Mouse (Mus musculus): ENCODE measurements around the gene Lbx2. TPM values are rescaled to one million over a fixed set of nuclear protein-coding genes. Genes with fewer than 3 reads are reported as not detected.

Lbx2 gene
- 0.90 and 1.2 TPM in 2 replicates for polyA plus RNA-seq (2021; fragmentation: Nextera tagmentation)
- long read RNA-seq, experiment 1: 0 reads
- long read RNA-seq, experiment 2: 0 reads

GRCm38 (mm10) chr6:83086121-83087035 is at the start of gene Lbx2:
TSS of gene Lbx2 (plus strand) at chr6:83086367.

DNA sequence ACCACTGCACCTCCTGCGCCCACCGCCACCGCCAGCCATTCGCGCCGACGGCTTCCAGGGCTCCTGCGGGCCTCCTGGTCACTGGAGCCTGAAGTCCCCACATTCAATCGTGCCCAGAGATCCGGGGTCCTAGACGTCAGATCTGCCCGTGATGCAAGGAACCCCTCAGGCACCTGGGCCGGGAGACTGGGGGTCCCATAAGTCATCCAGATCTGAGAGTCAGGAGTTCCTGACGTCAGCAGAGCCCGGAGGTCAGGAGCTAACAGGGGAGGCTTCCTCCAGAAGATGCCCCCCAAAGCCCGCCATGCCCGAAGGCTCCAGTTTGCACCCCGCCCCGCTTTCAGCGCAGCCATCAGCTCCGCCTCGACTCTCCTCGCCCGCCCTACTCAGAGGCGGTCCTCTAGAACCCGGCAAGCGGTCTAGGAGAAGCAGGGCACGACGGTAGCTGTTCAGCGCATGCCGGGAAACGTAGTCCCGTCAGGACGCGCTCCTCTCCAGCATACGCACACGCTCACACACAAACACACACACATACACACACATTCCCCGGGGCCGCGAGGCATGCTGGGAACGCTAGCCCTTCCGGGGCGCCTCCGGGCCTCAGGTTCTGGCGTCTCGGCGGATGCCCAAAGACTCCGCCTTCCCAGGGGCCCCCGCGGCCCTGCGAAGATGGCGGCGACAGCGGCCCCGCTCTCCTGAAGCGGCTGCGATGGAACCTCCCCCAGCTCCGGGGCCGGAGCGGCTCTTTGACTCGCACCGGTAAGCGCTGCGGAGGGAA is 31.9 kb upstream of the Lbx2 start, which contains the start of gene Aup1:
TSS of gene Aup1 (plus strand) at position 448 of the 778 bp plus-strand sequence.

DNA sequence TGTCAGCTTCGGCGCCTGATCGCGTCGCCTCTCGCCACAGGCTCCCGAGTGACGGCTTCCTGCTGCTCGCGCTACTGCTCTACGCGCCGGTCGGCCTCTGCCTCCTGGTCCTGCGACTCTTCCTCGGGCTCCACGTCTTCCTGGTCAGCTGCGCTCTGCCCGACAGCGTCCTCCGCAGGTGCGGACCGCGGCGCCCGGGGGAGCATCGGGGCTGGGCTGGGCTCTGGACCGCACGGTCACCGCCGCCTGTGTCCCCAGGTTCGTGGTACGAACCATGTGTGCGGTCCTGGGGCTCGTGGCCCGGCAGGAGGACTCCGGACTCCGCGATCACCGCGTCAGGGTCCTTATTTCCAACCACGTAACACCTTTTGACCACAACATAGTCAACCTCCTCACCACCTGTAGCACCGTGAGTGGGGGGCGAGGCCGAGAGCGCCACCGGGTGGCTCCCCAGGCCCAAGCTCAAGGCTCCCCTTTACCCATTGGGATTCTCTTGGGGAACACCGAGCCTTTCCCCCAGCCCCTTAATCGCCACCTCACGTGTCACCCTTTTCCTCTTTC is 31.2 kb upstream of the Lbx2 start, which contains the start of gene Htra2:
TSS of gene Htra2 (minus strand) at position 403 of the 561 bp plus-strand sequence.

DNA sequence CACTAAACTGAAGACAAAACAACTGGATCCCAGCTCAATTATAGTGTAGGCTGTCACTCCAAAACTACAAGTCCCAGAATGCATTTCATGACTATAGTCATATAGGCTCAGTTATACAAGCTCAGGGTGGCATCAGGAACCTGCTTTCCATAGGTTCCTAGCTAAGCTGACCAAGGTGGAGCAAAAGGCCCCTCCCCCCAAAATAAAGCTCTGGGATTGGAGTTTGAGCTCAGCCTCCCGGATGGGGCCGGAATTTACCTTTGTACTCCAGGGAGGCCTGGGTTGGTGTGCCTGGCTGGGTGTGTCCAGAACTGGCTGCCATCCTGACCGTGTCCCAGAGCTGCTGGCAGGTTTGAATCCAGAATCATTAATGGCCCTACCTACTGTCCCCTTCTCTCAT is 28.4 kb upstream of the Lbx2 start, which contains the start of gene Dqx1:
TSS of gene Dqx1 (plus strand) at position 55 of the 400 bp plus-strand sequence.

GRCm38 (mm10) chr6:83070247-83070310 is 16.1 kb upstream of the Lbx2 start, which contains the start of gene Tlx2:
TSS of gene Tlx2 (minus strand) at chr6:83070293.

DNA sequence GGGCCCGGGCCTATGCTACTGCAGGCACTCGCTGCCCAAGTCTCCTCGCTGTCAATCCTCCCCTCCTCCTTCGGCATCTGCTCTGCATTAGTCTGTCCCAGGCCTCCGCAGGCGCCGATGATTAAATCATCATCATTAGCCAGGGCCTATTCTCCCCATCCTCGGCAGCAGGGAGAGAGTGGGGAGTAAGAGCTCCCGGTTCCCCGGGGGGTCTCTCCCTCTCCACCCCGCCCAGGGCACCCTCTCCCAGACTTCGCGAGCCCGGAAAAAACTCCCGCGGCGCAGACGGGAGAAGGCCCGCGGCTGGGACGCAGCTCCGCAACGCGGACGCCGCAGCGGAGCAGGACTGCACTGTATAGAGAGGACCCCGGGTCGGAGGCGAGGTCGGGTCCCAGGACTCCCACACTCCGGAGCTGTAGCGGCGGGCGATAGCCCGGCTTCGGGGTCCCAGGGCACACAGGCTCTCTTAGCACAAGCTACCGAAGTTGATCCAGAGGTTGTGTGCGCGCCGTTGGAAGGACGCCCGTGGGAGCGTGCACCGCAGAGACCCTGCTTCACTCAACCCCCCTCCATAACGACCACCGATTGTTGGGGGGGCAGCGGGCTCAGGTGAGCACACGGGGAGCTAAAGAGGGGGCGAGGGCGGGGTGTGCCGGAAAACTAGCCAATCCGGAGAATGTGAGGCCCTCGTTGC is 8.4 kb upstream of the Lbx2 start, which contains the start of gene Pcgf1:
TSS of gene Pcgf1 (plus strand) at position 240 of the 694 bp plus-strand sequence.

DNA sequence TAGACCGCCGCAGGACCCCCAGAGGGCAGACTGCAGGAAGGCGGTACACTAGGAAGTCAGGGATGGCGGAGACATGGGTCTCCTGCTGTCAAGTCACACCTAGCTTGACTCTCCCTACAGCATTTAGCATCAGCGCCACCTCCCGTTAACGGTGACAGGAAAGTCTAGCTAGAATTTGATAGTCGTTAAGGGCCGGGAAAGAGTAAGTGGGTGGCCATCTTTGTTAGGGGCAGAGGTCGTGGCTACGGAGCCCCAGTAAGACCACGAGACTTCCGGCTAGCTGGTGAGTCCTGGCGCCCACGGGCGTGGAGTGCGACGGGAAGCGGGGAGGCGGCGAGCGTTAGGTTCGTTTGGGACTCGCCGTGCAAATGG is 15.1 kb downstream of the Lbx2 start, which contains the start of the genes Ccdc142 and Gm42688:
TSS of gene Ccdc142 (plus strand) at position 286 of the 372 bp plus-strand sequence.
TSS of gene Gm42688 (plus strand) at position 302 of the 372 bp plus-strand sequence.

GRCm38 (mm10) chr6:83108762-83109668 is 22.8 kb downstream of the Lbx2 start, which contains the start of gene Mrpl53:
TSS of gene Mrpl53 (plus strand) at chr6:83109040.

DNA sequence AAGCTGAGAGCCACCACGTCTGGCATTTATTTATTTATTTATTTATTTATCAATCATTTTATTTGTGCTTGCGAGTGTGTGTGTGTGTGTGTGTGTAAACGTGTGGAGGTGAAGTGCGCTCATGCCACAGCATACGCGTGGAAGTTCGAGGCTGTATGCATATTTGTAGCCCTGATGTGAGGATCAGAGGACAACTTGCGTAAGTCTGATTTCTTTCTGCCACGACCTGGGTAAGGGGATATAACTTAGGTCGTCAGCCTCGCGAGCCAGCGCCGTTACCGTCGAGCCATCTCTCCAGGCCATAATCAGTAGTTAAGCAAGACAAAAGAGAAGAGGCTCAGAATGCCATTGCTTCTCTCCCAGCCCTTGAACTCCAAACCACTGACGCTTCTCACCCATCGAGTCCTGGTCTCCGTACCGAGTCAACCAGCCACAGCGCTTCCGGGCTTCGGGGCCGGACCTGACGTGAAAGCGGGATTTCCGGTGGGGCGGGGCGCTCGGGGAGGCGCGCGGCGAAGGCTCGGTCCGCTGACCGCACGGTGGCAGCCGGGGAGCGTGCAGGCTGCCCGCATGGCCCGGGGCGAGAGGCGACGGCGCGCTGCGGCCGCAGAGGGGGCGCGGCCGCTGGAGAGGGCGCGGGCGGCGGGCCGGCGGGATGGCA is 29.0 kb downstream of the Lbx2 start, which contains the start of gene Mogs:
TSS of gene Mogs (plus strand) at position 486 of the 661 bp plus-strand sequence.

DNA sequence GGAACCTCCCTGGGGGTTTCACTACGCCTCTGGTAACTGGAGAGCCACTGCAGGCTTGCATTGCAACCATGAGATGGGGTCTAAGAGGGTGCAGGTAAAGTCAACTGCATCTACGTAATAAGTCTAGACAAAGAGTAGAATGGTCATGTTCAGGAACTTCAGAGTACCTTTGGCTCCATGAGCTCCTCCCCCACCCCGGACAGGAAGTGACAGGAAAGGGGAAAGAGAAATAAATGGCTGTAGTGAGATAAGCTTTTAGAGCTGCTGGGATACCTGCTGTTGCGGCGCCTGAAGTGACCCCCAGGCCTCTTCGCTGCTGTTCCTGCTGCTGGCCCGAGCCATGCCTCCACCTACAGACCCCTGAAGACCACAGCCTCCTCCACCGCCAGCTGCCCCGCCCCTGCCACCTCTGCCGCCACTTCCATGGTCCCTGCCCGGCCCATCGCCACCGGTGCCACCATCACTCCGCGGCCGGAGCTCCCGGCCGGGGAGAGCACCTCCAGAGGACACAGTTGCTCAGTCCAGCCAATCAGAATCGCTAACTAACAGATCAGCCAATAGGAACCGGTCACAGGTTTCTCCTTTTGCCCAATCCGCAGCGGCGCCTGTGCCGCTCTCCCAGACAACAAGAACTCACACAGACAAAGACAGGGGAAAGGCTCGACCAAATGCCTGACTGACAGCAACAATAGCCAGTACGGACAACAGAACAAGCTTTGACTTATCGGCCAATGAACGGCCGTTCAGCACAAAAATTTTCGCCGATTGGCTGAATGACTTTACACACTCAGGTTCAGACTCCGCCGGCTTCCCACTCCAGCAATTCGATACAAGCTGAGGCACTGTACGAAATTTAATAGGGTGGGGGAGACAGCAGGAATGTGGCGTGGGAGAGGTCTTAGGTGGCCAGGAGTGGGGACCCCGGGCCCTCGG is 35.0 kb downstream of the Lbx2 start, which contains the start of gene Wbp1:
TSS of gene Wbp1 (minus strand) at position 630 of the 933 bp plus-strand sequence.

GRCm38 (mm10) chr6:83125331-83125730 is 39.2 kb downstream of the Lbx2 start, which contains the start of gene Ino80b:
TSS of gene Ino80b (minus strand) at chr6:83125431.

GRCm38 (mm10) chr6:83134951-83135513 is 48.9 kb downstream of the Lbx2 start, which contains the start of gene Rtkn:
TSS of gene Rtkn (plus strand) at chr6:83135463.

Other genes with a start within 250 kb of the Lbx2 start
- gene Sema4f, start 146.6 kb upstream of the Lbx2 start, polyA plus RNA-seq (2021; fragmentation: Nextera tagmentation): 11.5 and 14.3 TPM in 2 replicates
- not detected in 2 replicates for gene M1ap, start 139.5 kb upstream of the Lbx2 start, polyA plus RNA-seq (2021; fragmentation: Nextera tagmentation)
- 0.92 and 1.0 TPM in 2 replicates for gene Dok1, start 52.9 kb upstream of the Lbx2 start, polyA plus RNA-seq (2021; fragmentation: Nextera tagmentation)
- 1.4 and 1.7 TPM in 2 replicates for gene Loxl3, start 52.2 kb upstream of the Lbx2 start, polyA plus RNA-seq (2021; fragmentation: Nextera tagmentation)
- gene Aup1, start 31.8 kb upstream of the Lbx2 start, polyA plus RNA-seq (2021; fragmentation: Nextera tagmentation): 64.0 and 107 TPM in 2 replicates
- 36.7 and 40.7 TPM in 2 replicates for gene Htra2, start 31.1 kb upstream of the Lbx2 start, polyA plus RNA-seq (2021; fragmentation: Nextera tagmentation)
- 0.17 and 0.24 TPM in 2 replicates for gene Dqx1, start 28.5 kb upstream of the Lbx2 start, polyA plus RNA-seq (2021; fragmentation: Nextera tagmentation)
- gene Tlx2, start 16.1 kb upstream of the Lbx2 start, polyA plus RNA-seq (2021; fragmentation: Nextera tagmentation): not detected in 2 replicates
- gene Pcgf1, start 8.5 kb upstream of the Lbx2 start, polyA plus RNA-seq (2021; fragmentation: Nextera tagmentation): 23.7 and 26.7 TPM in 2 replicates
- gene Ccdc142, start 15.2 kb downstream of the Lbx2 start, polyA plus RNA-seq (2021; fragmentation: Nextera tagmentation): 1.0 and 1.5 TPM in 2 replicates
- 0.87 and 1.2 TPM in 2 replicates for gene Gm42688, start 15.2 kb downstream of the Lbx2 start, polyA plus RNA-seq (2021; fragmentation: Nextera tagmentation)
- gene Mrpl53, start 22.7 kb downstream of the Lbx2 start, polyA plus RNA-seq (2021; fragmentation: Nextera tagmentation): 149 and 168 TPM in 2 replicates
- gene Mogs, start 29.1 kb downstream of the Lbx2 start, polyA plus RNA-seq (2021; fragmentation: Nextera tagmentation): 2.2 and 2.6 TPM in 2 replicates
- gene Wbp1, start 35.2 kb downstream of the Lbx2 start, polyA plus RNA-seq (2021; fragmentation: Nextera tagmentation): 21.8 and 51.8 TPM in 2 replicates
- 8.2 and 23.6 TPM in 2 replicates for gene Ino80b, start 39.1 kb downstream of the Lbx2 start, polyA plus RNA-seq (2021; fragmentation: Nextera tagmentation)
- 67.3 and 68.0 TPM in 2 replicates for gene Rtkn, start 49.1 kb downstream of the Lbx2 start, polyA plus RNA-seq (2021; fragmentation: Nextera tagmentation)
- 23.3 and 39.1 TPM in 2 replicates for gene Wdr54, start 70.0 kb downstream of the Lbx2 start, polyA plus RNA-seq (2021; fragmentation: Nextera tagmentation)
- 28.6 and 44.3 TPM in 2 replicates for gene 1700003E16Rik, start 70.0 kb downstream of the Lbx2 start, polyA plus RNA-seq (2021; fragmentation: Nextera tagmentation)
- gene Dctn1, start 79.6 kb downstream of the Lbx2 start, polyA plus RNA-seq (2021; fragmentation: Nextera tagmentation): 113 and 119 TPM in 2 replicates
- 0.13 TPM in 1 of 2 replicates, not detected in the other for gene Slc4a5, start 133.5 kb downstream of the Lbx2 start, polyA plus RNA-seq (2021; fragmentation: Nextera tagmentation)
- 14.2 and 17.4 TPM in 2 replicates for gene Mthfd2, start 239.5 kb downstream of the Lbx2 start, polyA plus RNA-seq (2021; fragmentation: Nextera tagmentation)
- 13.1 and 25.9 TPM in 2 replicates for gene Mob1a, start 239.6 kb downstream of the Lbx2 start, polyA plus RNA-seq (2021; fragmentation: Nextera tagmentation)

All from left cerebral cortex, adult 6 months (tissue).